Mouse (Mus musculus) layer of hippocampus, postnatal 36 days (tissue): ENCODE measurements around the gene Crebrf. TPM values are rescaled to one million over a fixed set of nuclear protein-coding genes. Genes with fewer than 3 reads are reported as not detected.

Experiments used
- DNase-seq, 2 experiments: peaks; one replicate each; pipeline ENCODE4 v3.0.0; 2022
- total RNA-seq, 2 experiments: library from RNA; stranded (reverse); gene quantifications; 2 replicates each; pipeline ENCODE4 v1.2.3; 2021

The Crebrf gene
- total RNA-seq, 2 experiments from 2014 or later: 113 to 114 TPM

- no peak for DNase-seq
These were observed 64.0 kb downstream of the Crebrf start for GRCm38 (mm10) chr17:26779471-26779870.

GRCm38 (mm10) chr17:26780750-26781571, 65.5 kb downstream of the Crebrf start, which contains the start of gene Bnip1:
TSS of gene Bnip1 (plus strand) at chr17:26781066.
- peak; percentile 77 to 78 for DNase-seq

GRCm38 (mm10) chr17:26781610-26782043, 66.2 kb downstream of the Crebrf start:
- DNase-seq: no peak

- DNase-seq: no peak
These were observed 69.1 kb downstream of the Crebrf start for GRCm38 (mm10) chr17:26784525-26784924.

DNA sequence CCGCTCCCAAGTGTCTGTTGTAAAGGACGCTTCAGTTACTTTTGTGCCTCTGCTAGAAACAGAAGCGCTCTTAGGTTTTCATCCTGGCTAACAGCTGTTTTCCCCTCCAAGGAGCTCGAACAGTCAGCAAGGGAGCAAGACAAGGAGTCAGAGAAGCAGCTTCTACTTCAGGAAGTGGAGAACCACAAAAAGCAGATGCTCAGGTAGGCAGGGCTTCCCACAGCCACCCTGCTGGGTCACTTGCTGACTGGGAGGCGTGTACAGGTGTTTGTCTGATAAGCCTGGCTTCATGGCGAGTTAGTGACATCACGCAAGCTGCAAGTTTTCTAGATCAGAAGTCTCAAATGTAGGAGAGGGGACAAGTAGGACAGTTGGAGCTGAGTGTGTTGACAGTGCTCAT, 71.1 kb downstream of the Crebrf start:
- no peak for DNase-seq

- DNase-seq: no peak
These were observed 73.5 kb downstream of the Crebrf start for GRCm38 (mm10) chr17:26788986-26789385.

DNA sequence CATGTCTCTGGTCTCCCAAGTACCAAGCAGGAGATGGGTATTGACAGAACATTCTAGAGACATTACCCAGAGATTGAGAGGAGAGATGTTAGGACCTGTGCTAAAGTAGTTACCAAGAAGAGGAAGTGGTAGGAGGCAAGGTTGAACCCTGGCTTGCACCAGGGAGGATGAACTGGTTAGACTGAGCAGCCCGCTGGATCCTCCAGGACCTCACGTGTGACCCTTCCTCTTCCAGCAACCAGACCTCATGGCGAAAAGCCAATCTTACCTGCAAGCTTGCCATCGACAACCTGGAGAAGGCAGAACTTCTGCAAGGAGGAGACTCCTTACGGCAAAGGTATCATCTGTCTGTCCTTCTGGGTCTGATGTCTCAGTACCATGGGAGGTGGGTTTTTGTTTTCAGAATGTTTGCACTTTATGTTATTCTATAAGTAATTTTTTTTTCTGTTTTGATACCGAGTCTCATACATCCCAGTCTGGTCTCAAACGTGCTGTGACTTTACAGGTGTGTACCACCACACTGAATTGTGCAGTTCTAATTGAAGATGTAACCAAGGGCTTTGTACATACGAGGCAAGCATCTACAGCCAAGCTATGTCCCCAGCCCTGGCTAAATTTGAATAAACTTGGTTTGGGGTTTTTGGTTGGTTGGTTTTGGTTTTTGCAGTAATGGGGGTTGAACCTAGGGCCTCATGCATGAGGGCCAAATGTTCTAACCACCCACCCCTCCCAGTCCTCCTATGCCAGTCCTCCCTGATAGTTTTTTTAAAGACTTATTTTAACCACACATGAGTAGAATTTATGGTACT, 74.2 kb downstream of the Crebrf start:
- DNase-seq: no peak

GRCm38 (mm10) chr17:26790269-26791214, 75.1 kb downstream of the Crebrf start:
- DNase-seq: no peak

DNA sequence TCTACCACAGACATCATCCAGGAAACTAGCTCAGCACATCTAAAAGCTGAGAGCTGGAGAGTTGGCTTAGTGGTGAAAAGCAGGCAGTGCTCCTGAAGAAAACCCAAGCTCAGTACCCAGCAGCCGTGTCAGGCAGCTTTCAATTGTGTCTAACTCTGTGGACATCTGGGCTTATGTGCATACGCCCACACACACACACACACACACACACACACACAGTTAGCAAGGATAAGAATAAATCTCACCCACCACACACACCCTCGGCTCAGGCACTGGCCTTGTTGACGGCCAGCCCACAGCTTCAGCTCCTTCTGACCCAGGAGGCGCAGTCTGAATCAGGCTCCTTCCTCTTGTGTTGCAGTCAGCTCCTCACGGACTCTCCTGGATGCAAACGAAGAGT, 76.1 kb downstream of the Crebrf start:
- no peak for DNase-seq

DNA sequence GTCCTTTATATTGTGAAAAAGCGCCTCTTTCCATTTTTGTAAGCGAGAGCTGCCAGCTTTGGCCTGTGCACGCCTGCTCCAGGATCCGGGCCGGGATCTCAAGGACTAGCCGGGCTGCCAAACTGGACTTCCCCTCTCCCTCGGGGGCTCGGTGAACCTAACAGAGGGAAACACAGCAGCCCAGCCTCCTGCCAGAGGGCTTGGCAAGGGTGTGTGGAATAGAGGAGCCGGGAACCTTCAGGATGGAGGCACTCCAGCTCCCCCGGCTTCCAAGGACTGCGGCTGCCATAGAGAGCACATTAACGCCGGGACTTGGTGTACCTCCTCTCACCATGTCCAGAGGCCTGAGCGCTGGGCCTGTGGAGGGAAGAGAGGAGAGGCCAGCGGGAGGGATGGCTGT, 76.6 kb downstream of the Crebrf start:
- DNase-seq: peak in 1 of 2 experiments; percentile 15

GRCm38 (mm10) chr17:26793068-26793765, 77.8 kb downstream of the Crebrf start:
- DNase-seq: no peak

DNA sequence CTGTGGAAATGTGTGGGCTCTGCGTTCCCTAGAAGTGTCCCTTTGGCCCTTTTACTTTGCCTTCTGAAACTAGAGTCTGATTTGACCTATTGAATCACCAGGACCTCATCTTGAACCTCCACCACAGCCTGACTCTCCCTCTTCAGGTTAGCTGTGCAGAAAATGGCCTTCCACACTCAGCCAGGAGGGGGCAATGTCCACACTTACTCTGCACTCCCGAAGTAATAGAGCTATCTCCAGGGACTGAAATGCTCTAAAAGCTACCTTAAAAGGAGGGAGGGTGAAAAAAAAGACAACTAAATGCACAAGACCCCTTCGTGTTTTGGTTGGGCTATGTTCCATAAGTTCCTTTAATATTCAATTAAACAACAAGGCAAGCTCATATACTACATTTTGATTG, 79.3 kb downstream of the Crebrf start:
- DNase-seq: peak; percentile 28 to 40

DNA sequence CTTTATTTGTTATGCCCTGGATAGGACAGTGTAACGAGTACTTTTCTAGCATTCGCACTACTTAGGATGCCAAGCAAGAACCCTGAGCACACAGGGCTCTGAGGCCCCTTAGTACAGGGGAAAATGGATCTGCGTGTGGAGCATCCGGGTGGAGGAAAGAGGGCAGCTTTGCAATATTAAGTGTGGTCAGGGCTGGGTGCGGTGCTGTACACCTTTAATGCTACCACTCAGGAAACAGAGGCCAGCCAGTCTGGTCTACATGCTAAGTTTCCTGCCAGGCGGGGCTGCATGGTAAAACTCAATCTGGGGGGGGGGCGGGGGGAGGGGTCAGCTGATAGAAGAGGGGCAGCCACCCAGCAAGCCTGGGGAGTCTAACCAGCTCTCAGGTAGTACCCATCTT, 79.9 kb downstream of the Crebrf start:
- no peak for DNase-seq

DNA sequence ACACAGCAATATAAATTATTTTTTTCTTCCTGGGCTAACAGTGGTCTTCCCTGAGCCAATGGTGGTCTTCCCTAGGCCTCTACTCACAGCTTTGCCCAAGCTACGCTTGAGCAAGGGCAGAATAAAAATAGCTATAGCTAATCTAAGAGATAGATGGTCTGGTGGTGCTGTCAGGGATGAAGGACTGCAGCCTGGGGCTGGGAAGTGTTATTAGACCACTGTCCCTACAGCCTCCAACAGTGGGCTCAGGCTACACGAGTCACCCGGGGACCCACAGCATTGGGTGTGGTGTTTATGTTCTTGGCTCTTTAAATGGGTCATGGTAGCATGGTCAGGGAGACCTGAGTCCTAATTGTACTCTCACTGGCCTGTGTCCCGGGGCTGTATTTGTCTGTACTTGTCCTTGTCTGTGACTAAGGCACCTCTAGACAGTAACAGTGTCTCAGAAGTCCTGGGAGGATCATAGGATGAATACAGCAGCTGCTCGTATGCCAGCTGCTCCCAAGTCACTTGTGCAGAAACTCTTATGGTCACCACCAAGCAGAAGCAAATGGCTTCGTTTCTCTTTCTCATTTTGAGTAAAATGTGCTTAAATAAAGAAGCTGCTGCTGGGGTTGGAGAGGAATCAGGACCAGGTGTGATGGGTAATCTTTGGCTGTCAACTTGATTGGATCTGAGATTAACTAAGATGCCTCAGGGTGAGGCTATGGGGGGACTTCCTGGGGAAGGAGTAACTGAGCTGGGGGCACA, 82.1 kb downstream of the Crebrf start:
- DNase-seq: no peak

GRCm38 (mm10) chr17:26802886-26803285, 87.4 kb downstream of the Crebrf start:
- DNase-seq: no peak

GRCm38 (mm10) chr17:26812607-26813006, 97.2 kb downstream of the Crebrf start:
- no peak for DNase-seq

GRCm38 (mm10) chr17:26813497-26813896, 98.0 kb downstream of the Crebrf start:
- DNase-seq: no peak

DNA sequence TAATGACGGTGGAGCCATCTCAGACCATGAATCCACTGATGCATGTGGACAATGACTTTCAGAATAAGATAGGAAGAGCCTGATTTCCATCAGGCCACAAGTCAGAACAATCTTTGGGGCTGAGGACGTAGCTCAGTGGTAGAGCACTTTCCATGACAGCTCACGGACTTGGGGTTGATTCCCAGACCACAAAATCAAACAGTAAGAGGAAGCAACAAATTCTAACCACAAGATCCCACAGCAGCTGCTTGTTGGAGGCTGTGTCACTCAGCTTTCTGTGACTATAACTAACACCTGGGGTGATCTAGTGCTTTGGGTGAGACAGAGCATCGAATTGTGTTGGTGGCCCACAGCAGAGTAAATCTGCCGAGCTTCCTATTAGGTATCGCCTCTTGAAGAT, 101.4 kb downstream of the Crebrf start:
- no peak for DNase-seq

DNA sequence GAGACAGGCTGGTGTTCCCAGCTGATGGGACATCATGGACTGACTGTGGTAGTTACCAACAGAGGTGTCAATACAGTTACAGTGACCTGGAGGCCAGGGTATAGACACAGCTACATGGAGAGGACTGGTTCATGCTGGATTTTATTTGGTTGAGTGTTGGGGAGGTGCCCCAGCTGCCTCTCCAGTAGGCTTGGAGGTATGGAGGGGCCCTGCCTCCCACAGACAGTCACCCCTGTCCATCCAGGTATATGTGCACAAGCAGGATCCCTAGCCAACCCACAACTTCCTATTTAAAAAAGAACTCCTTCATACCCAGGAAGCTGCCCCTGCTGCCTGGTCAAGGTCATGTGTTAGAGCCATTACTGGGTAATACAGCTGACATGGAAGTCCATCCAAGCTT, 102.3 kb downstream of the Crebrf start:
- no peak for DNase-seq

DNA sequence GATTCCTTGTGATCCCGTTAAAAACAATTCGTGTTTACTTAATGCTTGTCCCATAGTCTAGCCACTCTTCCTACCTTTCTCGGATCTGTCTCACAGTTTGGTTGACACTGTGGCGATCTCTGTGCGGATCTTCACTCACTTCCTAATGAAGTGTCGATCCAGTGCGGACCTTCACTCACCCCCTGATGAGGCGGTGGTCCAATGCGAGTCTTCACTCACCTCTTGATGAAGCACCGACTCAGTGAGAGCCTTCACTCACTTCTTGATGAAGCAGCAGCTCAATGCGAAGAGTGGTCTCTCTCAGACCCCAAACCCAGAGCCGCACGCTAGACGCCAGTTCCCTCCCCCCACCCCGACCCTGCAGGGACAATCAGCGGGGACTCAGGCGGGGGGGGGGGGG, 110.7 kb downstream of the Crebrf start:
- DNase-seq: no peak
